Comparison of ENCODE assay signal across 8 mouse cellular contexts in genomic region chr7:25284766-25285165, GRCm38 (mm10). TPM values are rescaled to one million over a fixed set of nuclear protein-coding genes. Genes with fewer than 3 reads are reported as not detected.
DNase-seq lines count a peak whose midpoint lies in the region; ATAC-seq and TF ChIP-seq lines count a peak whose summit lies in the region.
"Had no signal": no experiment of that assay in that cellular context is flagged by ENCODE, and none has a peak within 500 bp of the region (broad histone marks: within the 10 kb centered on the region; RNA-seq: fewer than 3 reads in every experiment).

No protein-coding gene starts in this region.

- peak overlapping the region; percentile 92 for H3K4me2 ChIP-seq in embryonic facial prominence, embryonic 12.5 days (replicated peaks)
- H3K4me2 ChIP-seq in forebrain, postnatal 0 days (ENCODE audit: low read depth), result peak overlapping the region; percentile 94
- H3K4me2 ChIP-seq in midbrain, embryonic 13.5 days (replicated peaks), result peak overlapping the region; percentile 80

- peaks cover 52% of the 10 kb centered on the region for H3K36me3 ChIP-seq in embryonic facial prominence, embryonic 12.5 days
- H3K36me3 ChIP-seq in forebrain, postnatal 0 days (ENCODE audit: insufficient read depth), result peaks cover 51% of the 10 kb centered on the region
- H3K36me3 ChIP-seq in midbrain, embryonic 13.5 days, result peaks cover 51% of the 10 kb centered on the region

- DNase-seq in left cerebral cortex, postnatal 4 days, result peak; percentile 45
- DNase-seq in left cerebral cortex, adult 2 months (ENCODE audit: extremely low spot score in 1 of 2, low spot score in 2 of 2), result no peak
- DNase-seq in forebrain, postnatal 0 days, result no peak
- DNase-seq in yolk sac, embryonic 10.5 days (ENCODE audit: low spot score), result no peak
- DNase-seq in T-cell, adult 2 months (ENCODE audit: low spot score), result no peak
- DNase-seq: thymus, adult 18-20 months had no signal

- no peaks in the 10 kb centered on the region for H3K27me3 ChIP-seq in embryonic facial prominence, embryonic 12.5 days
- H3K27me3 ChIP-seq in forebrain, postnatal 0 days (ENCODE audit: insufficient read depth, low read length), result no peaks in the 10 kb centered on the region
- H3K27me3 ChIP-seq in midbrain, embryonic 13.5 days, result no peaks in the 10 kb centered on the region

- H3K4me3 ChIP-seq in left cerebral cortex, adult 2 months, result no peak overlapping the region
- H3K4me3 ChIP-seq in embryonic facial prominence, embryonic 12.5 days, result peak overlapping the region; percentile 89
- H3K4me3 ChIP-seq in forebrain, postnatal 0 days (ENCODE audit: low read depth, low read length), result no peak overlapping the region
- peak overlapping the region; percentile 8; the same call in 1 of the 2 replicates for H3K4me3 ChIP-seq in midbrain, embryonic 13.5 days (replicated peaks)

- 76% methylated on average over 5 of the region's 5 CpGs for WGBS in embryonic facial prominence, embryonic 12.5 days
- WGBS in forebrain, postnatal 0 days, result 45% methylated on average over 5 of the region's 5 CpGs
- 74% methylated on average over 5 of the region's 5 CpGs for WGBS in midbrain, embryonic 13.5 days

- H3K4me1 ChIP-seq in embryonic facial prominence, embryonic 12.5 days, result peaks cover 41% of the 10 kb centered on the region
- peaks cover 33% of the 10 kb centered on the region for H3K4me1 ChIP-seq in forebrain, postnatal 0 days (ENCODE audit: insufficient read depth)
- peaks cover 51% of the 10 kb centered on the region for H3K4me1 ChIP-seq in midbrain, embryonic 13.5 days (replicated peaks)

- no peak overlapping the region for H3K27ac ChIP-seq in left cerebral cortex, adult 2 months
- 0 out of 2 replicates have a peak overlapping the region, but pooled peaks have one; percentile 99 for H3K27ac ChIP-seq in embryonic facial prominence, embryonic 12.5 days
- H3K27ac ChIP-seq in forebrain, postnatal 0 days (ENCODE audit: low read depth, low read length), result no peak overlapping the region
- 0 out of 2 replicates have a peak overlapping the region, but pooled peaks have one; percentile 58 for H3K27ac ChIP-seq in midbrain, embryonic 13.5 days

- TF ChIP-seq CTCF in left cerebral cortex, adult 2 months (IDR thresholded peaks at IDR 0.05), result no peak
- no peak for TF ChIP-seq CTCF in forebrain, postnatal 0 days (IDR thresholded peaks at IDR 0.05; ENCODE audit: low read depth)

- no peak for ATAC-seq in embryonic facial prominence, embryonic 12.5 days (ENCODE audit: insufficient number of reproducible peaks, insufficient read depth, low FRiP score, low TSS enrichment)
- ATAC-seq in forebrain, postnatal 0 days, result no peak
- ATAC-seq in midbrain, embryonic 13.5 days, result no peak

- no peaks in the 10 kb centered on the region; the same call in 1 of the 2 replicates for H3K9me3 ChIP-seq in embryonic facial prominence, embryonic 12.5 days
- no peaks in the 10 kb centered on the region for H3K9me3 ChIP-seq in forebrain, postnatal 0 days (ENCODE audit: low read length)
- no peaks in the 10 kb centered on the region for H3K9me3 ChIP-seq in midbrain, embryonic 13.5 days

- peak overlapping the region; percentile 33; the same call in 1 of the 2 replicates for H3K9ac ChIP-seq in embryonic facial prominence, embryonic 12.5 days
- no peak overlapping the region for H3K9ac ChIP-seq in forebrain, postnatal 0 days
- H3K9ac ChIP-seq in midbrain, embryonic 13.5 days (replicated peaks), result peak overlapping the region; percentile 86

- intact Hi-C loops in left cerebral cortex, postnatal 4 days (cut with DNase I), result no loop called here
- intact Hi-C loops in left cerebral cortex, adult 2 months (cut with DNase I), result no loop called here

RNA-seq across cellular contexts. Expression of gene Pafah1b3, which starts 13.0 kb away (rescaled TPM):
- total RNA-seq in left cerebral cortex, postnatal 4 days (2021), result 100 to 1,000 TPM; 234 to 250 TPM
- 10 to 100 TPM; 27.9 to 34.2 TPM for total RNA-seq in left cerebral cortex, adult 2 months (2021)
- polyA plus RNA-seq in embryonic facial prominence, embryonic 12.5 days (2016; fragmentation: Nextera tagmentation; extraction: Ambion mirVana), result 317 and 337 TPM in 2 replicates
- 407 and 461 TPM in 2 replicates for total RNA-seq in forebrain, postnatal 0 days (2014; rRNA removed)
- polyA plus RNA-seq in forebrain, postnatal 0 days (2015; fragmentation: Nextera tagmentation; extraction: Ambion mirVana), result 517 and 583 TPM in 2 replicates
- polyA plus RNA-seq in midbrain, embryonic 13.5 days (2015; fragmentation: Nextera tagmentation; extraction: Ambion mirVana), result 665 and 668 TPM in 2 replicates

RNA-seq across cellular contexts. Expression of gene Prr19, which starts 16.4 kb away (rescaled TPM):
- total RNA-seq in left cerebral cortex, postnatal 4 days (2021), result under 1 TPM; 0.52 to 0.87 TPM
- total RNA-seq in left cerebral cortex, adult 2 months (2021), result under 1 TPM in 1 of 2 experiments, not detected in 1; 0.27 TPM
- polyA plus RNA-seq in embryonic facial prominence, embryonic 12.5 days (2016; fragmentation: Nextera tagmentation; extraction: Ambion mirVana), result 1.0 and 1.9 TPM in 2 replicates
- 2.1 and 2.5 TPM in 2 replicates for total RNA-seq in forebrain, postnatal 0 days (2014; rRNA removed)
- polyA plus RNA-seq in forebrain, postnatal 0 days (2015; fragmentation: Nextera tagmentation; extraction: Ambion mirVana), result 2.6 and 3.5 TPM in 2 replicates
- 2.1 and 3.1 TPM in 2 replicates for polyA plus RNA-seq in midbrain, embryonic 13.5 days (2015; fragmentation: Nextera tagmentation; extraction: Ambion mirVana)

RNA-seq across cellular contexts. Expression of gene Cic, which starts 17.3 kb away (rescaled TPM):
- 100 to 1,000 TPM; 324 to 333 TPM for total RNA-seq in left cerebral cortex, postnatal 4 days (2021)
- 100 to 1,000 TPM; 215 to 228 TPM for total RNA-seq in left cerebral cortex, adult 2 months (2021)
- polyA plus RNA-seq in embryonic facial prominence, embryonic 12.5 days (2016; fragmentation: Nextera tagmentation; extraction: Ambion mirVana), result 45.7 and 47.0 TPM in 2 replicates
- total RNA-seq in forebrain, postnatal 0 days (2014; rRNA removed), result 119 and 121 TPM in 2 replicates
- 25.4 and 31.3 TPM in 2 replicates for polyA plus RNA-seq in forebrain, postnatal 0 days (2015; fragmentation: Nextera tagmentation; extraction: Ambion mirVana)
- 37.6 and 44.2 TPM in 2 replicates for polyA plus RNA-seq in midbrain, embryonic 13.5 days (2015; fragmentation: Nextera tagmentation; extraction: Ambion mirVana)

RNA-seq across cellular contexts. Expression of gene Tmem145, which starts 21.1 kb away (rescaled TPM):
- total RNA-seq in left cerebral cortex, postnatal 4 days (2021), result 100 to 1,000 TPM in 1 of 2 experiments, 10 to 100 TPM in 1; 99.6 to 104 TPM
- total RNA-seq in left cerebral cortex, adult 2 months (2021), result 10 to 100 TPM; 51.8 to 59.3 TPM
- polyA plus RNA-seq in embryonic facial prominence, embryonic 12.5 days (2016; fragmentation: Nextera tagmentation; extraction: Ambion mirVana), result 2.7 and 4.0 TPM in 2 replicates
- 55.9 and 63.2 TPM in 2 replicates for total RNA-seq in forebrain, postnatal 0 days (2014; rRNA removed)
- polyA plus RNA-seq in forebrain, postnatal 0 days (2015; fragmentation: Nextera tagmentation; extraction: Ambion mirVana), result 46.7 and 68.0 TPM in 2 replicates
- polyA plus RNA-seq in midbrain, embryonic 13.5 days (2015; fragmentation: Nextera tagmentation; extraction: Ambion mirVana), result 41.1 and 47.1 TPM in 2 replicates

RNA-seq across cellular contexts. Expression of gene Megf8, which starts 32.2 kb away (rescaled TPM):
- total RNA-seq in left cerebral cortex, postnatal 4 days (2021), result 10 to 100 TPM; 81.0 to 89.9 TPM
- total RNA-seq in left cerebral cortex, adult 2 months (2021), result 100 to 1,000 TPM; 110 to 115 TPM
- 22.4 and 24.3 TPM in 2 replicates for polyA plus RNA-seq in embryonic facial prominence, embryonic 12.5 days (2016; fragmentation: Nextera tagmentation; extraction: Ambion mirVana)
- total RNA-seq in forebrain, postnatal 0 days (2014; rRNA removed), result 50.5 and 67.8 TPM in 2 replicates
- 8.7 and 12.8 TPM in 2 replicates for polyA plus RNA-seq in forebrain, postnatal 0 days (2015; fragmentation: Nextera tagmentation; extraction: Ambion mirVana)
- polyA plus RNA-seq in midbrain, embryonic 13.5 days (2015; fragmentation: Nextera tagmentation; extraction: Ambion mirVana), result 18.9 and 19.8 TPM in 2 replicates

Comparison
In these comparisons a context has a peak if more than half of its experiments do, and no peak if none do; other contexts are left out.
1. RNA of gene Pafah1b3, which starts 13.0 kb away (total RNA-seq): 407 to 461 TPM in forebrain, postnatal 0 days and 234 to 250 TPM in left cerebral cortex, postnatal 4 days; 27.9 to 34.2 TPM in left cerebral cortex, adult 2 months; every median in the first group is over 4 times any median in the second.
2. H3K27ac ChIP-seq: peak in embryonic facial prominence, embryonic 12.5 days (single experiment) and midbrain, embryonic 13.5 days (single experiment); none in left cerebral cortex, adult 2 months (single experiment) and forebrain, postnatal 0 days (single experiment).
3. H3K4me3 ChIP-seq: peak in embryonic facial prominence, embryonic 12.5 days (single experiment) and midbrain, embryonic 13.5 days (single experiment); none in left cerebral cortex, adult 2 months (single experiment) and forebrain, postnatal 0 days (single experiment).
4. Peak in every context shown above with its lines, with median percentiles within 50 percentile points of each other: H3K4me2 ChIP-seq.